In genomic region chr1:153532896-153533295, GRCm38 (mm10) we compare ENCODE assay signal across 8 mouse cellular contexts. TPM values are rescaled to one million over a fixed set of nuclear protein-coding genes. Genes with fewer than 3 reads are reported as not detected.
DNase-seq lines count a peak whose midpoint lies in the region; ATAC-seq and TF ChIP-seq lines count a peak whose summit lies in the region.
"Not testable (repeated sequence)": the region's sequence is repeated elsewhere in the genome, so short reads cannot be mapped to it uniquely, and the experiment has no call there.

No protein-coding gene starts in this region.

- peak overlapping the region; percentile 93; the same call in 1 of the 2 replicates for H3K27ac ChIP-seq in ES-E14 (ENCODE audit: insufficient read depth, low read depth, low read length, poor library complexity, severe bottlenecking)
- peak overlapping the region; percentile 75 for H3K27ac ChIP-seq in embryonic facial prominence, embryonic 12.5 days
- H3K27ac ChIP-seq in forebrain, embryonic 14.5 days (ENCODE audit: low read depth, low read length): peak overlapping the region; percentile 80
- H3K27ac ChIP-seq in heart, embryonic 16.5 days (ENCODE audit: low read length): not testable (repeated sequence)
- 0 out of 2 replicates have a peak overlapping the region, but pooled peaks have one; percentile 41 for H3K27ac ChIP-seq in hindbrain, postnatal 0 days
- peak overlapping the region; percentile 86 for H3K27ac ChIP-seq in limb, embryonic 10.5 days
- peak overlapping the region; percentile 96 for H3K27ac ChIP-seq in midbrain, embryonic 10.5 days (replicated peaks)
- H3K27ac ChIP-seq in neural tube, embryonic 13.5 days (replicated peaks): peak overlapping the region; percentile 80

- ATAC-seq in embryonic facial prominence, embryonic 12.5 days (ENCODE audit: insufficient number of reproducible peaks, insufficient read depth, low FRiP score, low TSS enrichment); forebrain, embryonic 14.5 days; heart, embryonic 16.5 days (replicated peaks; ENCODE audit: extremely low read depth, insufficient read depth, low FRiP score); hindbrain, postnatal 0 days: not testable (repeated sequence)
- ATAC-seq in neural tube, embryonic 13.5 days (ENCODE audit: low read depth): 0 out of 2 replicates have a peak, but pooled peaks have one; percentile 13

- not testable (repeated sequence) for H3K27me3 ChIP-seq in embryonic facial prominence, embryonic 12.5 days; forebrain, embryonic 14.5 days (replicated peaks; ENCODE audit: control insufficient read depth, insufficient read depth, low read length); heart, embryonic 16.5 days (ENCODE audit: control insufficient read depth, insufficient read depth, low read length); hindbrain, postnatal 0 days (ENCODE audit: insufficient read depth, low read length); limb, embryonic 10.5 days (ENCODE audit: low read depth, poor library complexity, severe bottlenecking); midbrain, embryonic 10.5 days (ENCODE audit: low read depth, poor library complexity, severe bottlenecking); neural tube, embryonic 13.5 days

- H3K4me2 ChIP-seq in embryonic facial prominence, embryonic 12.5 days (replicated peaks); heart, embryonic 16.5 days (ENCODE audit: low read depth, low read length); hindbrain, postnatal 0 days (ENCODE audit: low read depth, low read length); neural tube, embryonic 13.5 days: not testable (repeated sequence)
- H3K4me2 ChIP-seq in forebrain, embryonic 14.5 days (ENCODE audit: low read length): 0 out of 2 replicates have a peak overlapping the region, but pooled peaks have one; percentile 36

- DNase-seq in ES-E14 (ENCODE audit: low read depth, low spot score); forebrain, embryonic 14.5 days (ENCODE audit: low spot score); hindbrain, postnatal 0 days (ENCODE audit: low spot score); limb, embryonic 10.5 days (ENCODE audit: low spot score); midbrain, embryonic 10.5 days (ENCODE audit: low spot score): not testable (repeated sequence)

- not testable (repeated sequence) for H3K4me3 ChIP-seq in ES-E14 (ENCODE audit: insufficient read depth in 1 of 2, low read depth in 1 of 2, low read length in 2 of 2, poor library complexity in 1 of 2, severe bottlenecking in 1 of 2); embryonic facial prominence, embryonic 12.5 days; forebrain, embryonic 14.5 days (ENCODE audit: low read depth, low read length); heart, embryonic 16.5 days (ENCODE audit: low read length); hindbrain, postnatal 0 days (ENCODE audit: low read length); limb, embryonic 10.5 days; midbrain, embryonic 10.5 days; neural tube, embryonic 13.5 days

- not testable (repeated sequence) for H3K9me3 ChIP-seq in ES-E14 (ENCODE audit: control insufficient read depth, insufficient read depth, low read depth, low read length); embryonic facial prominence, embryonic 12.5 days; forebrain, embryonic 14.5 days (replicated peaks; ENCODE audit: control insufficient read depth, low read length); heart, embryonic 16.5 days (replicated peaks; ENCODE audit: control insufficient read depth, low read length); hindbrain, postnatal 0 days (ENCODE audit: low read length); limb, embryonic 10.5 days (replicated peaks); midbrain, embryonic 10.5 days (replicated peaks); neural tube, embryonic 13.5 days

- H3K36me3 ChIP-seq in ES-E14 (ENCODE audit: control insufficient read depth, insufficient read depth, low read length, poor library complexity, severe bottlenecking); embryonic facial prominence, embryonic 12.5 days; forebrain, embryonic 14.5 days (ENCODE audit: control insufficient read depth, insufficient read depth, low read length); heart, embryonic 16.5 days (ENCODE audit: control insufficient read depth, insufficient read depth); hindbrain, postnatal 0 days (ENCODE audit: insufficient read depth, low read length); limb, embryonic 10.5 days; neural tube, embryonic 13.5 days: not testable (repeated sequence)
- H3K36me3 ChIP-seq in midbrain, embryonic 10.5 days: peaks cover 15% of the 10 kb centered on the region

- 90% methylated on average over 3 of the region's 3 CpGs for WGBS in embryonic facial prominence, embryonic 12.5 days
- 85% methylated on average over 3 of the region's 3 CpGs for WGBS in forebrain, embryonic 14.5 days
- 87% methylated on average over 3 of the region's 3 CpGs for WGBS in heart, embryonic 16.5 days
- WGBS in hindbrain, postnatal 0 days: 98% methylated on average over 3 of the region's 3 CpGs
- 88% methylated on average over 3 of the region's 3 CpGs for WGBS in limb, embryonic 10.5 days
- 85% methylated on average over 3 of the region's 3 CpGs for WGBS in midbrain, embryonic 10.5 days
- WGBS in neural tube, embryonic 13.5 days: 94% methylated on average over 3 of the region's 3 CpGs

- not testable (repeated sequence) for TF ChIP-seq CTCF in hindbrain, postnatal 0 days (IDR thresholded peaks at IDR 0.05; ENCODE audit: low read depth)

- H3K4me1 ChIP-seq in ES-E14 (ENCODE audit: control insufficient read depth in 2 of 2, insufficient read depth in 2 of 2, low read length in 2 of 2, poor library complexity in 1 of 2): peaks cover 6 to 21% of the 10 kb centered on the region in 2 experiments; a peak in 3 of 4 replicates
- not testable (repeated sequence) for H3K4me1 ChIP-seq in embryonic facial prominence, embryonic 12.5 days; forebrain, embryonic 14.5 days (ENCODE audit: control insufficient read depth, insufficient read depth, low read length); heart, embryonic 16.5 days (ENCODE audit: control insufficient read depth, insufficient read depth, low read length); hindbrain, postnatal 0 days (ENCODE audit: insufficient read depth, low read length)
- peaks cover 13% of the 10 kb centered on the region for H3K4me1 ChIP-seq in limb, embryonic 10.5 days
- peaks cover 30% of the 10 kb centered on the region for H3K4me1 ChIP-seq in midbrain, embryonic 10.5 days
- peaks cover 20% of the 10 kb centered on the region for H3K4me1 ChIP-seq in neural tube, embryonic 13.5 days (replicated peaks)

- not testable (repeated sequence) for H3K9ac ChIP-seq in ES-E14 (ENCODE audit: insufficient read depth, low read depth, low read length, poor library complexity, severe bottlenecking); embryonic facial prominence, embryonic 12.5 days; forebrain, embryonic 14.5 days (ENCODE audit: low read length); hindbrain, postnatal 0 days (replicated peaks; ENCODE audit: low read length); neural tube, embryonic 13.5 days
- peak overlapping the region; percentile 61 for H3K9ac ChIP-seq in heart, embryonic 16.5 days (ENCODE audit: low read length)

- in situ Hi-C loops in ES-E14 (cut with MboI; ENCODE audit: low sequenced_read_pairs in 2 of 2, unreplicated experiment in 2 of 2): not testable (repeated sequence)

TF ChIP-seq in ES-E14, 5 proteins besides CTCF, POLR2A, EP300 and RAD21:
- peak; percentile 83 for TF ChIP-seq ZNF384 (IDR thresholded peaks at IDR 0.05; ENCODE audit: low read depth, low read length)

RNA-seq across cellular contexts. Expression of gene Npl, which starts 16.9 kb away (rescaled TPM):
- total RNA-seq in ES-E14 (2012; rRNA removed): 7.1 and 15.6 TPM in 2 replicates
- 7.9 and 9.4 TPM in 2 replicates for polyA plus RNA-seq in embryonic facial prominence, embryonic 12.5 days (2016; fragmentation: Nextera tagmentation; extraction: Ambion mirVana)
- polyA plus RNA-seq in forebrain, embryonic 14.5 days (2014; fragmentation: Nextera tagmentation; extraction: Ambion mirVana): 9.8 and 10.1 TPM in 2 replicates
- 4.9 and 6.8 TPM in 2 replicates for polyA plus RNA-seq in heart, embryonic 16.5 days (2015; fragmentation: Nextera tagmentation; extraction: Ambion mirVana)
- 7.3 and 9.4 TPM in 2 replicates for total RNA-seq in hindbrain, postnatal 0 days (2014; rRNA removed)
- 18.3 and 20.2 TPM in 2 replicates for polyA plus RNA-seq in hindbrain, postnatal 0 days (2015; fragmentation: Nextera tagmentation; extraction: Ambion mirVana)
- 4.9 and 5.2 TPM in 2 replicates for polyA plus RNA-seq in limb, embryonic 10.5 days (2016; fragmentation: Nextera tagmentation; extraction: Ambion mirVana)
- 21.7 and 25.0 TPM in 2 replicates for polyA plus RNA-seq in midbrain, embryonic 10.5 days (2016; fragmentation: Nextera tagmentation; extraction: Ambion mirVana)
- polyA plus RNA-seq in neural tube, embryonic 13.5 days (2015; fragmentation: Nextera tagmentation; extraction: Ambion mirVana): 14.9 and 16.9 TPM in 2 replicates

RNA-seq across cellular contexts. Expression of gene Dhx9, which starts 45.4 kb away (rescaled TPM):
- total RNA-seq in ES-E14 (2012; rRNA removed): 142 and 160 TPM in 2 replicates
- 46.3 and 47.1 TPM in 2 replicates for polyA plus RNA-seq in embryonic facial prominence, embryonic 12.5 days (2016; fragmentation: Nextera tagmentation; extraction: Ambion mirVana)
- polyA plus RNA-seq in forebrain, embryonic 14.5 days (2014; fragmentation: Nextera tagmentation; extraction: Ambion mirVana): 32.9 and 42.0 TPM in 2 replicates
- 16.0 and 17.6 TPM in 2 replicates for polyA plus RNA-seq in heart, embryonic 16.5 days (2015; fragmentation: Nextera tagmentation; extraction: Ambion mirVana)
- 57.3 and 73.8 TPM in 2 replicates for total RNA-seq in hindbrain, postnatal 0 days (2014; rRNA removed)
- polyA plus RNA-seq in hindbrain, postnatal 0 days (2015; fragmentation: Nextera tagmentation; extraction: Ambion mirVana): 36.8 and 39.1 TPM in 2 replicates
- 37.0 and 40.9 TPM in 2 replicates for polyA plus RNA-seq in limb, embryonic 10.5 days (2016; fragmentation: Nextera tagmentation; extraction: Ambion mirVana)
- 39.4 and 40.7 TPM in 2 replicates for polyA plus RNA-seq in midbrain, embryonic 10.5 days (2016; fragmentation: Nextera tagmentation; extraction: Ambion mirVana)
- 33.8 and 38.7 TPM in 2 replicates for polyA plus RNA-seq in neural tube, embryonic 13.5 days (2015; fragmentation: Nextera tagmentation; extraction: Ambion mirVana)
